Mouse (Mus musculus): ENCODE measurements at regions not wholly inside any gene's neighbourhood (a gene's known extent, or its start where the extent isn't known, plus 50 kb on each side); places are given as distances from the start of the nearest gene placed in this dataset.

- H3K4me1 ChIP-seq (ENCODE audit: control insufficient read depth in 1 of 2, insufficient read depth in 2 of 2): no peaks in the 10 kb centered on the region
- in situ Hi-C loops (cut with MboI; ENCODE audit: low pct_ligation_motif_present, low pct_unique_long_range_greater_than_20kb, low sequenced_read_pairs) (no loop called here), dilution Hi-C loops (cut with MboI; ENCODE audit: extremely low pct_ligation_motif_present, extremely low pct_unique_long_range_greater_than_20kb, low sequenced_read_pairs) (no loop called here)
- DNase-seq (ENCODE audit: extremely low read depth): no peak
- no peaks in the 10 kb centered on the region for H3K36me3 ChIP-seq (replicated peaks in 1 of 2; ENCODE audit: control insufficient read depth in 1 of 2, insufficient read depth in 1 of 2, low read length in 1 of 2)
- peaks cover 88% of the 10 kb centered on the region for H3K9me3 ChIP-seq (replicated peaks; ENCODE audit: low read length)
- no peaks in the 10 kb centered on the region for H3K79me2 ChIP-seq (replicated peaks; ENCODE audit: control insufficient read depth, extremely low read depth, insufficient read depth, poor library complexity, severe bottlenecking)
- no peak overlapping the region for H3K9ac ChIP-seq (ENCODE audit: insufficient read depth, low read depth)
- TF ChIP-seq SIN3A (IDR thresholded peaks at IDR 0.05; ENCODE audit: low read length) (no peak), NELFE (IDR thresholded peaks at IDR 0.05; ENCODE audit: low read depth, low read length) (no peak), PAX5 (IDR thresholded peaks at IDR 0.05; ENCODE audit: low read length) (no peak), POLR2A (IDR thresholded peaks at IDR 0.05; ENCODE audit: low read depth, low read length) (no peak), EP300 (IDR thresholded peaks at IDR 0.05; ENCODE audit: low read length) (no peak), MEF2A (IDR thresholded peaks at IDR 0.05; ENCODE audit: borderline replicate concordance, low read depth, low read length) (no peak)
- no peak overlapping the region for H3K27ac ChIP-seq (ENCODE audit: insufficient read depth, low read depth)
- H3K4me2 ChIP-seq (ENCODE audit: insufficient read depth, low read depth, poor library complexity, severe bottlenecking): no peak overlapping the region
- H3K4me3 ChIP-seq (replicated peaks in 1 of 3; ENCODE audit: low read depth in 2 of 3, low read length in 2 of 3, poor library complexity in 1 of 3): no peak overlapping the region
- H3K27me3 ChIP-seq (replicated peaks): no peaks in the 10 kb centered on the region
Observed at GRCm38 (mm10) chr5:111835737-111836667, 102.3 kb downstream of the Gm26897 start.

DNA sequence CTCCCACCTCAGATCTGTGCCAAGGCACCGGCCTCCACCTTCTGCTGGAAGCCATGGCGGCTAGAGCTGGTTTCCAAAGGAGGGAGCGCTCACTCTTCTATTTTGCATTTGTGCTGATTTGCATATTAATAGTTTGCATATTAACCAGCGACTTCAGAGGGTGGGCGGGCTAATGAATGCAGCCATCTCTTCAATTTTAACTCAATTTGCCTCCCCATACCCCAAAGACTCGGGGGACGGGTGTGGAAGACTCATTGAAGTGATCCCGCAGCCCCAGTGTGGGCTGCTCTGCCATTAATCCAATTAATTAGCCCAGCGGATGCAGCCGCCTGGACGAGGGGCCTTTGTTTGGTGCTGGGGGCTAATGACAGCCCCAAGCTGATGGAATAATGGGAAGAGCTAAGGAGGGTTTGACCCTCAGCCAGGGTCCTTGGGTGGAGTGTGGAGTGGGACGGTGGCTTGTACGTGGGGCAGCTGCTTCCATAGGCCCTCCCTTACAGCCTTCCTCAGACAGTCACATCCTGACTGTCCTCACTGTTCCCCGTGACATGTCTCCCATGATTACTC is 103.0 kb downstream of the Gm26897 start:
- in situ Hi-C loops (cut with MboI; ENCODE audit: low pct_ligation_motif_present, low pct_unique_long_range_greater_than_20kb, low sequenced_read_pairs): no loop called here
- Histone ChIP-seq H3K9ac (ENCODE audit: insufficient read depth, low read depth) (no peak overlapping the region), H3K27me3 (replicated peaks) (no peaks in the 10 kb centered on the region), H3K79me2 (replicated peaks; ENCODE audit: control insufficient read depth, extremely low read depth, insufficient read depth, poor library complexity, severe bottlenecking) (no peaks in the 10 kb centered on the region), H3K27ac (ENCODE audit: insufficient read depth, low read depth) (no peak overlapping the region), H3K4me2 (ENCODE audit: insufficient read depth, low read depth, poor library complexity, severe bottlenecking) (no peak overlapping the region), H3K36me3 (replicated peaks in 1 of 2; ENCODE audit: control insufficient read depth in 1 of 2, insufficient read depth in 1 of 2, low read length in 1 of 2) (no peaks in the 10 kb centered on the region), H3K4me1 (ENCODE audit: control insufficient read depth in 1 of 2, insufficient read depth in 2 of 2) (no peaks in the 10 kb centered on the region), H3K9me3 (replicated peaks; ENCODE audit: low read length) (peaks cover 87% of the 10 kb centered on the region), H3K4me3 (replicated peaks in 1 of 3; ENCODE audit: low read depth in 2 of 3, low read length in 2 of 3, poor library complexity in 1 of 3) (no peak overlapping the region)
- dilution Hi-C loops (cut with MboI; ENCODE audit: extremely low pct_ligation_motif_present, extremely low pct_unique_long_range_greater_than_20kb, low sequenced_read_pairs): no loop called here
- DNase-seq (ENCODE audit: extremely low read depth): no peak
- TF ChIP-seq RCOR1 (conservative IDR thresholded peaks at IDR 0.05; ENCODE audit: low read depth, low read length) (no peak), ETS1 (conservative IDR thresholded peaks at IDR 0.05; ENCODE audit: low read depth, low read length) (no peak), IRF4 (IDR thresholded peaks at IDR 0.05; ENCODE audit: low read depth, low read length) (no peak), USF2 (conservative IDR thresholded peaks at IDR 0.05; ENCODE audit: low read depth, low read length) (no peak), POLR2A (IDR thresholded peaks at IDR 0.05; ENCODE audit: low read depth, low read length) (no peak), RAD21 (IDR thresholded peaks at IDR 0.05; ENCODE audit: low read depth, low read length) (no peak), ZKSCAN1 (IDR thresholded peaks at IDR 0.05; ENCODE audit: borderline replicate concordance, low read depth, low read length) (no peak), ZMIZ1 (IDR thresholded peaks at IDR 0.05; ENCODE audit: low read depth, low read length) (no peak), HCFC1 (IDR thresholded peaks at IDR 0.05; ENCODE audit: low read depth, low read length) (no peak), UBTF (IDR thresholded peaks at IDR 0.05; ENCODE audit: low read depth, low read length) (no peak), MAFK (IDR thresholded peaks at IDR 0.05; ENCODE audit: insufficient replicate concordance, low read length) (no peak), POLR2AphosphoS2 (IDR thresholded peaks at IDR 0.05; ENCODE audit: low read depth, low read length) (no peak), ZNF384 (IDR thresholded peaks at IDR 0.05; ENCODE audit: low read depth, low read length) (no peak), ELF1 (IDR thresholded peaks at IDR 0.05; ENCODE audit: low read depth, low read length) (no peak), MAX (IDR thresholded peaks at IDR 0.05; ENCODE audit: low read length) (no peak), CHD2 (IDR thresholded peaks at IDR 0.05; ENCODE audit: low read length) (no peak)

Data from CH12.LX (cell line).